ENCODE assay signal across 8 mouse cellular contexts in the genomic region with DNA sequence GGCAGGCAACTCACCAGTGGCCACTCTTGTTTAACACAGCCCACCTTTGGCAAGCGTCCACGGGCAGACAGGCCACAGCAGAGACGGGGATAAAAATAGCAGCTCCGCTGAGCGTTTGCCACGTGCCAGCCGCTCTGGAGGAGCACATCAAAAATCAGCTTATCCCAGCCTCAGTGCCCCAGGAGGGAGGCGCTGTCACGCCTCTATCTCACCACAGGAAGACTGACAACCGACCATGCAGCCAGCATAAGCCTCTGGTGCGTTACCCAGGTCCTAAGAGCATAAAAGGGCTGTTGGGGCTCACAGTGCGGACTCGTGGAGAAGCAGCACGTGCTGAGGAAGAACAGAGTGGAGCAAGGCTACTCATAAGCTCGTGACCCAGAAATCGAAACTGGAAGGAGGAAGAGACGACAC.
DNase-seq lines count a peak whose midpoint lies in the region; ATAC-seq and TF ChIP-seq lines count a peak whose summit lies in the region.

No protein-coding gene starts in this region.

- no peak overlapping the region for H3K4me2 ChIP-seq in kidney, embryonic 14.5 days (replicated peaks; ENCODE audit: low read depth, low read length)

- no peak for TF ChIP-seq POLR2A in olfactory bulb, adult 2 months (IDR thresholded peaks at IDR 0.05; ENCODE audit: insufficient read depth, low read depth, low read length)

- H3K27ac ChIP-seq in kidney, embryonic 14.5 days (ENCODE audit: low read depth, low read length) = no peak overlapping the region
- H3K27ac ChIP-seq in olfactory bulb, adult 2 months (ENCODE audit: insufficient read depth, low read depth, low read length) = no peak overlapping the region

- H3K4me3 ChIP-seq in kidney, embryonic 14.5 days (ENCODE audit: low read length) = no peak overlapping the region
- 0 out of 2 replicates have a peak overlapping the region, but pooled peaks have one; percentile 1 for H3K4me3 ChIP-seq in olfactory bulb, adult 2 months (ENCODE audit: insufficient read depth, low read depth, low read length)

- no peaks in the 10 kb centered on the region for H3K36me3 ChIP-seq in kidney, embryonic 14.5 days (ENCODE audit: control insufficient read depth, insufficient read depth, low read length)

- no peaks in the 10 kb centered on the region for H3K4me1 ChIP-seq in kidney, embryonic 14.5 days (ENCODE audit: control insufficient read depth, insufficient read depth, low read length)
- peaks cover 7% of the 10 kb centered on the region for H3K4me1 ChIP-seq in olfactory bulb, adult 2 months (ENCODE audit: control insufficient read depth, insufficient read depth, low read length)

- H3K9me3 ChIP-seq in kidney, embryonic 14.5 days (ENCODE audit: control insufficient read depth, low read length) = no peaks in the 10 kb centered on the region

- H3K9ac ChIP-seq in kidney, embryonic 14.5 days (ENCODE audit: low read depth, low read length) = no peak overlapping the region

- H3K27me3 ChIP-seq in kidney, embryonic 14.5 days (ENCODE audit: control insufficient read depth, insufficient read depth, low read length) = no peaks in the 10 kb centered on the region; the same call in 1 of the 2 replicates

- DNase-seq in kidney, postnatal 14 days = peak; percentile 17
- peak; percentile 19 for DNase-seq in thymus, postnatal 4 days
- no peak for DNase-seq in thymus, postnatal 10 days (ENCODE audit: low spot score in 2 of 2)
- DNase-seq in heart, adult 9 months (ENCODE audit: low spot score in 2 of 2) = peak; percentile 19 to 30
- DNase-seq in urinary bladder, adult 18-20 months (ENCODE audit: low spot score in 2 of 2) = no peak

- ATAC-seq in kidney, embryonic 14.5 days (ENCODE audit: low FRiP score, low TSS enrichment) = no peak
- ATAC-seq in CD4-positive, CD25-positive, alpha-beta regulatory T cell, adult 4 months = no peak

- WGBS in kidney, embryonic 14.5 days = 47% methylated on average over 17 of the region's 17 CpGs
- 22% methylated on average over 17 of the region's 17 CpGs for WGBS in olfactory bulb, adult 2 months

- TF ChIP-seq CTCF in olfactory bulb, adult 2 months (IDR thresholded peaks at IDR 0.05; ENCODE audit: insufficient read depth, low read depth, low read length) = no peak

Comparison
In these comparisons a context has a peak if more than half of its experiments do, and no peak if none do; other contexts are left out.
1. DNase-seq: peak in kidney, postnatal 14 days (single experiment), thymus, postnatal 4 days (single experiment) and heart, adult 9 months (2 of 2); none in thymus, postnatal 10 days (0 of 2) and urinary bladder, adult 18-20 months (0 of 2).